Mouse (Mus musculus) cerebellum, adult 2 months (tissue): ENCODE results near the gene Cnmd. TPM values are rescaled to one million over a fixed set of nuclear protein-coding genes. Genes with fewer than 3 reads are reported as not detected.

ENCODE experiments used
- DNase-seq, 2 experiments: peaks; one replicate each; pipeline ENCODE4 v3.0.0; 2021
- H3K27ac ChIP-seq: fragments of 200-500 bp; 2 replicates; pipeline ENCODE4 v1.5.1; 2012; ENCODE audit warnings: low read length, control low read depth, inconsistent platforms; ENCODE audit not compliant: insufficient read depth
- H3K27me3 ChIP-seq: fragments of 200-500 bp; 2 replicates; pipeline ENCODE4 v1.6.1; 2012; ENCODE audit warnings: inconsistent platforms, mild to moderate bottlenecking, low read length, moderate library complexity; ENCODE audit not compliant: control insufficient read depth, insufficient read depth
- H3K4me1 ChIP-seq: fragments of 200-500 bp; 2 replicates; pipeline ENCODE4 v1.6.1; 2011; ENCODE audit warnings: low read length; ENCODE audit not compliant: control insufficient read depth, insufficient read depth
- H3K4me3 ChIP-seq: fragments of 200-500 bp; replicated peaks from 2 replicates; pipeline ENCODE3; 2011; ENCODE audit warnings: mild to moderate bottlenecking, low read depth, low read length, control low read depth; ENCODE audit not compliant: insufficient read depth
- CTCF ChIP-seq: fragments of 200-500 bp; IDR thresholded peaks from 2 replicates; pipeline ENCODE4 v1.5.1; 2011; ENCODE audit warnings: low read depth, mild to moderate bottlenecking, control low read depth, low read length, moderate library complexity, borderline replicate concordance; ENCODE audit not compliant: insufficient read depth
- POLR2A ChIP-seq: fragments of 200-500 bp; IDR thresholded peaks from 2 replicates; pipeline ENCODE4 v1.6.1; 2011; ENCODE audit warnings: low read length, control low read depth, borderline replicate concordance; ENCODE audit not compliant: insufficient read depth
- WGBS: fragments of 180-500 bp; shearing (Covaris S2); methylation state at CpG from one replicate; pipeline ENCODE4 v1.1.7; 2018; 5-methylcytosine and 5-hydroxymethylcytosine counted together
- polyA plus RNA-seq: library from polyadenylated mRNA; depleted of rRNA; stranded (reverse); fragments of >200 nt; gene quantifications from 2 replicates; pipeline ENCODE4 v1.2.3, GENCODE M21; 2012; rRNA removed

Gene Cnmd
- polyA plus RNA-seq, 1 experiment, result 3.8 TPM

GRCm38 (mm10) chr14:79606392-79606791 lies 55.6 kb downstream of the Cnmd start:
- TF ChIP-seq POLR2A, result no peak
- no peak for TF ChIP-seq CTCF
- no peaks in the 10 kb centered on the region for H3K4me1 ChIP-seq

GRCm38 (mm10) chr14:79605881-79606280 lies 56.1 kb downstream of the Cnmd start:
- H3K27ac ChIP-seq, result no peak overlapping the region
- 69% methylated on average over 2 of the region's 2 CpGs for WGBS
- no peak overlapping the region for H3K4me3 ChIP-seq
- H3K4me1 ChIP-seq, result no peaks in the 10 kb centered on the region
- H3K27me3 ChIP-seq, result no peaks in the 10 kb centered on the region
- TF ChIP-seq POLR2A (no peak), CTCF (no peak)
- DNase-seq, result no peak

More at GRCm38 (mm10) chr14:79606392-79606791, 55.6 kb downstream of the Cnmd start:
- H3K4me3 ChIP-seq, result no peak overlapping the region
- no peak overlapping the region for H3K27ac ChIP-seq
- DNase-seq, result no peak
- WGBS, result 93% methylated on average over 6 of the region's 6 CpGs
- no peaks in the 10 kb centered on the region for H3K27me3 ChIP-seq

GRCm38 (mm10) chr14:79596602-79597001 lies 65.4 kb downstream of the Cnmd start:
- Histone ChIP-seq H3K4me3 (no peak overlapping the region), H3K4me1 (no peaks in the 10 kb centered on the region), H3K27ac (no peak overlapping the region), H3K27me3 (no peaks in the 10 kb centered on the region)
- DNase-seq, result no peak
- no peak for TF ChIP-seq POLR2A
- TF ChIP-seq CTCF, result no peak
- 74% methylated on average over 4 of the region's 4 CpGs for WGBS

GRCm38 (mm10) chr14:79594069-79594468 lies 67.9 kb downstream of the Cnmd start:
- no peak overlapping the region for H3K4me3 ChIP-seq
- TF ChIP-seq POLR2A (no peak), CTCF (no peak)
- DNase-seq, result no peak
- WGBS, result 71% methylated on average over 5 of the region's 5 CpGs
- H3K27me3 ChIP-seq, result no peaks in the 10 kb centered on the region
- no peak overlapping the region for H3K27ac ChIP-seq
- no peaks in the 10 kb centered on the region for H3K4me1 ChIP-seq

GRCm38 (mm10) chr14:79591611-79592010 lies 70.4 kb downstream of the Cnmd start:
- Histone ChIP-seq H3K4me3 (no peak overlapping the region), H3K27ac (no peak overlapping the region), H3K4me1 (peaks cover 5% of the 10 kb centered on the region; the same call in 1 of the 2 replicates), H3K27me3 (no peaks in the 10 kb centered on the region)
- 84% methylated on average over 2 of the region's 2 CpGs for WGBS
- DNase-seq, result no peak
- TF ChIP-seq CTCF (no peak), POLR2A (no peak)

- H3K27me3 ChIP-seq, result no peaks in the 10 kb centered on the region
- H3K4me3 ChIP-seq, result no peak overlapping the region
- TF ChIP-seq CTCF, result no peak
- peaks cover 5% of the 10 kb centered on the region; the same call in 1 of the 2 replicates for H3K4me1 ChIP-seq
- no peak for DNase-seq
- H3K27ac ChIP-seq, result no peak overlapping the region
- WGBS, result 94% methylated on average over 8 of the region's 8 CpGs
Measured at GRCm38 (mm10) chr14:79590916-79591315, 71.1 kb downstream of the Cnmd start.

GRCm38 (mm10) chr14:79589401-79589800 lies 72.6 kb downstream of the Cnmd start:
- no peak for DNase-seq
- peaks cover 5% of the 10 kb centered on the region; the same call in 1 of the 2 replicates for H3K4me1 ChIP-seq
- H3K4me3 ChIP-seq, result no peak overlapping the region
- TF ChIP-seq CTCF, result no peak
- no peak for TF ChIP-seq POLR2A
- H3K27ac ChIP-seq, result no peak overlapping the region
- no peaks in the 10 kb centered on the region for H3K27me3 ChIP-seq
- 82% methylated on average over 6 of the region's 6 CpGs for WGBS

GRCm38 (mm10) chr14:79588534-79588951 lies 73.4 kb downstream of the Cnmd start:
- DNase-seq, result peak in 1 of 2 experiments; percentile 22
- TF ChIP-seq CTCF, result no peak
- TF ChIP-seq POLR2A, result no peak
- 65% methylated on average over 9 of the region's 9 CpGs for whole genome bisulfite sequencing
- Histone ChIP-seq H3K4me1 (peaks cover 5% of the 10 kb centered on the region; the same call in 1 of the 2 replicates), H3K27me3 (no peaks in the 10 kb centered on the region), H3K27ac (peak overlapping the region; percentile 47; the same call in 1 of the 2 replicates), H3K4me3 (peak overlapping the region; percentile 46)

GRCm38 (mm10) chr14:79587852-79588229 lies 74.1 kb downstream of the Cnmd start:
- WGBS, result 2% methylated on average over 9 of the region's 9 CpGs
- peaks cover 5% of the 10 kb centered on the region; the same call in 1 of the 2 replicates for H3K4me1 ChIP-seq
- TF ChIP-seq CTCF, result no peak
- no peak for TF ChIP-seq POLR2A
- no peak for DNase-seq
- peak overlapping the region; percentile 41; the same call in 1 of the 2 replicates for H3K27ac ChIP-seq
- no peaks in the 10 kb centered on the region for H3K27me3 ChIP-seq
- H3K4me3 ChIP-seq, result peak overlapping the region; percentile 95

Other genes starting within 250 kb of the Cnmd start
- 15.2 and 17.4 TPM in 2 replicates for gene Kbtbd7, start 235.7 kb downstream of the Cnmd start, polyA plus RNA-seq
- gene Kbtbd6, start 210.3 kb downstream of the Cnmd start, polyA plus RNA-seq, result 0.51 and 0.84 TPM in 2 replicates
- gene Elf1, start 181.0 kb downstream of the Cnmd start, polyA plus RNA-seq, result 3.8 and 4.1 TPM in 2 replicates
- gene Wbp4, start 180.7 kb downstream of the Cnmd start, polyA plus RNA-seq, result 27.8 and 28.4 TPM in 2 replicates
- gene Sugt1, start 74.5 kb downstream of the Cnmd start, polyA plus RNA-seq, result 40.3 and 41.0 TPM in 2 replicates
- 5.2 and 5.6 TPM in 2 replicates for gene Pcdh8, start 109.1 kb upstream of the Cnmd start, polyA plus RNA-seq